Mouse (Mus musculus): ENCODE data around the gene Pigv.

DNA sequence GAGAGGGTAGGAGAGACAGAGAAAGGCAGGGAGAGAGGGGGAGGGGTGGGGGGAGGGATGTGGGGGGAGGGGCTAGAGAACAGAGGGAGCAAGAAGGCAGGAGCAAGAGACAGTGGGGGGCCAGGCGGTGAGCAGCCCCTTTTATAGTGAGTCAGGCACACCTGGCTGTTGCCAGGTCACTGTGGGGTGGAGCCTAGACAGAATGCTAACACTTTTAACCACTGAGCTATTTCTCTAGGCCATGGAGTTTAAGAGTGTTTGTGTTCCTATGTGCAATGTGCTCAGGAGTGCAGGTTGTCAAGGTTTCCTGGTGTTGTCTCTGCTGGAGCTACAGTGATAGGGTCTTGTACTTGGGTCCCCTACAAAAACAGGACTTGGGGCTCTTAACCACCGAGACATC, 13.7 kb downstream of the Pigv start:
- TF ChIP-seq CTCF (conservative IDR thresholded peaks at IDR 0.05 in 1 of 2, IDR thresholded peaks at IDR 0.05 in 1 of 2; ENCODE audit: low read depth in 2 of 2, low read length in 2 of 2) = no peak
- TF ChIP-seq HCFC1 (IDR thresholded peaks at IDR 0.05; ENCODE audit: low read depth, low read length) = no peak
- no peak for TF ChIP-seq TCF12 (IDR thresholded peaks at IDR 0.05; ENCODE audit: low read depth, low read length)
- no peak for TF ChIP-seq EP300 (IDR thresholded peaks at IDR 0.05; ENCODE audit: low read length)
- no peak for TF ChIP-seq POLR2A (IDR thresholded peaks at IDR 0.05; ENCODE audit: low read depth, low read length)
- TF ChIP-seq E2F4 (IDR thresholded peaks at IDR 0.05; ENCODE audit: insufficient replicate concordance, low read depth, low read length) = no peak
- no peak for TF ChIP-seq KAT2A (IDR thresholded peaks at IDR 0.05; ENCODE audit: insufficient replicate concordance, low read length)
- no peak for TF ChIP-seq UBTF (IDR thresholded peaks at IDR 0.05; ENCODE audit: low read depth, low read length)
- TF ChIP-seq USF1 (IDR thresholded peaks at IDR 0.05; ENCODE audit: low read depth, low read length) = no peak
- no peak for TF ChIP-seq ZMIZ1 (IDR thresholded peaks at IDR 0.05; ENCODE audit: low read depth, low read length)
- TF ChIP-seq MYC (IDR thresholded peaks at IDR 0.05; ENCODE audit: low read depth, low read length) = no peak

Measured in CH12.LX (cell line).